Mouse (Mus musculus): ENCODE results near the gene Panx2. TPM values are rescaled to one million over a fixed set of nuclear protein-coding genes. Genes with fewer than 3 reads are reported as not detected.

The Panx2 gene
- total RNA-seq (2023): not detected in 2 replicates

GRCm38 (mm10) chr15:89059161-89059931 is at the start of gene Panx2:
Gene Panx2, plus strand, starts transcription at chr15:89059734.

GRCm38 (mm10) chr15:89074613-89075477 is 15.3 kb downstream of the Panx2 start, which contains the start of gene Trabd:
Gene Trabd, plus strand, starts transcription at chr15:89075124.

GRCm38 (mm10) chr15:89088607-89089247 is 29.2 kb downstream of the Panx2 start, which contains the start of gene Selenoo:
Gene Selenoo, plus strand, starts transcription at chr15:89089084.

GRCm38 (mm10) chr15:89122649-89123366 is 63.3 kb downstream of the Panx2 start, which contains the start of gene Tubgcp6:
Gene Tubgcp6, minus strand, starts transcription at chr15:89123112.

Other genes starting within 250 kb of the Panx2 start
- 5.4 and 5.8 TPM in 2 replicates for gene Alg12, start 240.4 kb upstream of the Panx2 start, total RNA-seq (2023)
- gene Creld2, start 240.1 kb upstream of the Panx2 start, total RNA-seq (2023): 22.0 and 27.8 TPM in 2 replicates
- 36.8 and 41.5 TPM in 2 replicates for gene Pim3, start 197.5 kb upstream of the Panx2 start, total RNA-seq (2023)
- gene Ttll8, start 105.3 kb upstream of the Panx2 start, total RNA-seq (2023): not detected in 2 replicates
- not detected in 2 replicates for gene Mlc1, start 80.7 kb upstream of the Panx2 start, total RNA-seq (2023)
- gene Mov10l1, start 76.8 kb upstream of the Panx2 start, total RNA-seq (2023): not detected in 2 replicates
- 41.2 and 61.2 TPM in 2 replicates for gene Trabd, start 15.4 kb downstream of the Panx2 start, total RNA-seq (2023)
- gene Selenoo, start 29.4 kb downstream of the Panx2 start, total RNA-seq (2023): 17.9 and 19.1 TPM in 2 replicates
- gene Tubgcp6, start 63.4 kb downstream of the Panx2 start, total RNA-seq (2023): 18.3 and 20.1 TPM in 2 replicates
- gene Hdac10, start 69.0 kb downstream of the Panx2 start, total RNA-seq (2023): 6.7 and 8.6 TPM in 2 replicates
- gene Mapk12, start 81.0 kb downstream of the Panx2 start, total RNA-seq (2023): 0.95 TPM in 1 of 2 replicates, not detected in the other
- 0.32 TPM in 1 of 2 replicates, not detected in the other for gene Mapk11, start 89.9 kb downstream of the Panx2 start, total RNA-seq (2023)
- 47.8 and 51.8 TPM in 2 replicates for gene Plxnb2, start 121.1 kb downstream of the Panx2 start, total RNA-seq (2023)
- 1.6 and 2.4 TPM in 2 replicates for gene Dennd6b, start 136.8 kb downstream of the Panx2 start, total RNA-seq (2023)
- gene Ppp6r2, start 151.8 kb downstream of the Panx2 start, total RNA-seq (2023): 23.7 and 23.8 TPM in 2 replicates

All from neutrophil, adult 65 days (primary cell).